Mouse (Mus musculus) ES-E14 (cell line): Measurements from ENCODE around the gene Ccdc93.

ENCODE experiments used
- CHD2 ChIP-seq: IDR thresholded peaks from 2 replicates; pipeline ENCODE4 v1.6.1; 2014; ENCODE audit warnings: mild to moderate bottlenecking, low read depth, low read length, inconsistent platforms
- HCFC1 ChIP-seq: IDR thresholded peaks from 2 replicates; pipeline ENCODE4 v1.6.1; 2012; ENCODE audit warnings: low read length, inconsistent platforms, borderline replicate concordance; ENCODE audit not compliant: insufficient read depth
- MAFK ChIP-seq: IDR thresholded peaks from 2 replicates; pipeline ENCODE4 v1.6.1; 2014; ENCODE audit warnings: mild to moderate bottlenecking, low read depth, low read length, inconsistent platforms; ENCODE audit not compliant: insufficient read depth
- ZC3H11A ChIP-seq: IDR thresholded peaks from 2 replicates; pipeline ENCODE4 v1.6.1; 2012; ENCODE audit warnings: low read depth, mild to moderate bottlenecking, inconsistent platforms, low read length, borderline replicate concordance
- ZNF384 ChIP-seq: IDR thresholded peaks from 2 replicates; pipeline ENCODE4 v1.6.1; 2012; ENCODE audit warnings: low read depth, low read length, inconsistent platforms

DNA sequence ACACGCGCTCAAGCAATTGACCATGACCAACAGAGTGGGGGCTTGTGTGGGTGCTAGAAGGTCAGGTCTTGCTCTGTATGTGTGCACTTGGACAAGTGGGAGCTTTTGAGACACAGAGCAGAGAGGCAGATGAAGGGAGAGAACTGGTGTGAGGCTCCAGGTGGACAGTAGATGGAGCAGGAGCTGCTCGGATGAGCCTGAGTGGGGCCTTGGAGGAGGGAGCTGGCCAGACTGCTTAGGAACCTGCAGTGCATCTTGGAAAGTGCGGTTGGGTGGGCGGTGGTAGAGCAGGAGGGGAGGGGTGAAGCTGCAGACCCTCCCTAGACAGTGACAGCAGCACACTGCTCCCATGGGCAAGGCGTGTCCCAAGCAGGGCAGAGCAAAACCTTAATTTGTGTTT lies 29.2 kb downstream of the Ccdc93 start:
- TF ChIP-seq ZNF384 = no peak
- no peak for TF ChIP-seq MAFK
- TF ChIP-seq ZC3H11A = no peak
- TF ChIP-seq CHD2 = no peak
- TF ChIP-seq HCFC1 = no peak
